Mouse (Mus musculus): ENCODE results near the gene Fcho1. TPM values are rescaled to one million over a fixed set of nuclear protein-coding genes. Genes with fewer than 3 reads are reported as not detected.
"Not testable (repeated sequence)": the region's sequence is repeated elsewhere in the genome, so short reads cannot be mapped to it uniquely, and the experiment has no call there.

Gene Fcho1
- polyA plus RNA-seq, 1 experiment from 2014 or later, result 7.4 TPM

GRCm38 (mm10) chr8:71695456-71695855 is 30.1 kb downstream of the Fcho1 start:
- not testable (repeated sequence) for H3K4me1 ChIP-seq (ENCODE audit: control insufficient read depth, insufficient read depth, low read length); ATAC-seq (ENCODE audit: insufficient number of reproducible peaks, insufficient read depth, low FRiP score, low read depth); H3K9ac ChIP-seq (replicated peaks; ENCODE audit: low read depth, low read length); H3K9me3 ChIP-seq (ENCODE audit: control insufficient read depth, low read depth, low read length); H3K27ac ChIP-seq (ENCODE audit: low read length); H3K4me3 ChIP-seq (ENCODE audit: low read depth, low read length); H3K4me2 ChIP-seq (replicated peaks; ENCODE audit: low read depth, low read length); H3K36me3 ChIP-seq (ENCODE audit: control insufficient read depth, insufficient read depth, low read length)
- H3K27me3 ChIP-seq (ENCODE audit: control insufficient read depth, insufficient read depth, low read length), result peaks cover 43% of the 10 kb centered on the region
- WGBS, result 70% methylated on average over 12 of the region's 12 CpGs

- H3K9me3 ChIP-seq (ENCODE audit: control insufficient read depth, low read depth, low read length), result no peaks in the 10 kb centered on the region
- no peak overlapping the region for H3K9ac ChIP-seq (replicated peaks; ENCODE audit: low read depth, low read length)
- peaks cover 4% of the 10 kb centered on the region; the same call in 1 of the 2 replicates for H3K4me1 ChIP-seq (ENCODE audit: control insufficient read depth, insufficient read depth, low read length)
- peaks cover 60% of the 10 kb centered on the region for H3K27me3 ChIP-seq (ENCODE audit: control insufficient read depth, insufficient read depth, low read length)
- WGBS, result 12% methylated on average over 68 of the region's 68 CpGs
- no peaks in the 10 kb centered on the region for H3K36me3 ChIP-seq (ENCODE audit: control insufficient read depth, insufficient read depth, low read length)
- peak overlapping the region; percentile 7; the same call in 1 of the 2 replicates for H3K4me3 ChIP-seq (ENCODE audit: low read depth, low read length)
- peak; percentile 47; the same call in 1 of the 2 replicates for ATAC-seq (ENCODE audit: insufficient number of reproducible peaks, insufficient read depth, low FRiP score, low read depth)
- no peak overlapping the region; the same call in 1 of the 2 replicates for H3K4me2 ChIP-seq (replicated peaks; ENCODE audit: low read depth, low read length)
- H3K27ac ChIP-seq (ENCODE audit: low read length), result no peak overlapping the region
These were observed 32.1 kb downstream of the Fcho1 start for GRCm38 (mm10) chr8:71693166-71694041.

- Histone ChIP-seq H3K27me3 (ENCODE audit: control insufficient read depth, insufficient read depth, low read length) (peaks cover 69% of the 10 kb centered on the region), H3K4me1 (ENCODE audit: control insufficient read depth, insufficient read depth, low read length) (peaks cover 4% of the 10 kb centered on the region; the same call in 1 of the 2 replicates), H3K27ac (ENCODE audit: low read length) (no peak overlapping the region), H3K4me3 (ENCODE audit: low read depth, low read length) (no peak overlapping the region), H3K36me3 (ENCODE audit: control insufficient read depth, insufficient read depth, low read length) (no peaks in the 10 kb centered on the region), H3K4me2 (replicated peaks; ENCODE audit: low read depth, low read length) (no peak overlapping the region), H3K9me3 (ENCODE audit: control insufficient read depth, low read depth, low read length) (no peaks in the 10 kb centered on the region), H3K9ac (replicated peaks; ENCODE audit: low read depth, low read length) (no peak overlapping the region)
- ATAC-seq (ENCODE audit: insufficient number of reproducible peaks, insufficient read depth, low FRiP score, low read depth), result no peak
- 6% methylated on average over 30 of the region's 30 CpGs for WGBS
These were observed 33.0 kb downstream of the Fcho1 start for GRCm38 (mm10) chr8:71692509-71692908.

- Histone ChIP-seq H3K4me2 (replicated peaks; ENCODE audit: low read depth, low read length) (no peak within 1 kb of the TSS), H3K9me3 (ENCODE audit: control insufficient read depth, low read depth, low read length) (no peaks in the 10 kb centered on the region), H3K4me1 (ENCODE audit: control insufficient read depth, insufficient read depth, low read length) (peaks cover 15% of the 10 kb centered on the region; the same call in 1 of the 2 replicates), H3K27ac (ENCODE audit: low read length) (no peak within 1 kb of the TSS), H3K36me3 (ENCODE audit: control insufficient read depth, insufficient read depth, low read length) (no peaks in the 10 kb centered on the region), H3K4me3 (ENCODE audit: low read depth, low read length) (no peak within 1 kb of the TSS), H3K9ac (replicated peaks; ENCODE audit: low read depth, low read length) (no peak within 1 kb of the TSS), H3K27me3 (ENCODE audit: control insufficient read depth, insufficient read depth, low read length) (peaks cover 90% of the 10 kb centered on the region)
- ATAC-seq (ENCODE audit: insufficient number of reproducible peaks, insufficient read depth, low FRiP score, low read depth), result no peak
- 8% methylated on average over 33 of the region's 33 CpGs for WGBS
These were observed 36.5 kb downstream of the Fcho1 start, which contains the start of gene Insl3 for GRCm38 (mm10) chr8:71689028-71689427. Insl3 (plus strand) TSS chr8:71689214.

GRCm38 (mm10) chr8:71687616-71688015 is 37.9 kb downstream of the Fcho1 start:
- no peak overlapping the region for H3K4me3 ChIP-seq (ENCODE audit: low read depth, low read length)
- H3K27ac ChIP-seq (ENCODE audit: low read length), result no peak overlapping the region
- H3K36me3 ChIP-seq (ENCODE audit: control insufficient read depth, insufficient read depth, low read length), result no peaks in the 10 kb centered on the region
- no peak overlapping the region for H3K9ac ChIP-seq (replicated peaks; ENCODE audit: low read depth, low read length)
- peaks cover 11% of the 10 kb centered on the region; the same call in 1 of the 2 replicates for H3K4me1 ChIP-seq (ENCODE audit: control insufficient read depth, insufficient read depth, low read length)
- ATAC-seq (ENCODE audit: insufficient number of reproducible peaks, insufficient read depth, low FRiP score, low read depth), result no peak
- peaks cover 91% of the 10 kb centered on the region for H3K27me3 ChIP-seq (ENCODE audit: control insufficient read depth, insufficient read depth, low read length)
- no peak overlapping the region for H3K4me2 ChIP-seq (replicated peaks; ENCODE audit: low read depth, low read length)
- H3K9me3 ChIP-seq (ENCODE audit: control insufficient read depth, low read depth, low read length), result no peaks in the 10 kb centered on the region
- WGBS, result 6% methylated on average over 8 of the region's 8 CpGs

DNA sequence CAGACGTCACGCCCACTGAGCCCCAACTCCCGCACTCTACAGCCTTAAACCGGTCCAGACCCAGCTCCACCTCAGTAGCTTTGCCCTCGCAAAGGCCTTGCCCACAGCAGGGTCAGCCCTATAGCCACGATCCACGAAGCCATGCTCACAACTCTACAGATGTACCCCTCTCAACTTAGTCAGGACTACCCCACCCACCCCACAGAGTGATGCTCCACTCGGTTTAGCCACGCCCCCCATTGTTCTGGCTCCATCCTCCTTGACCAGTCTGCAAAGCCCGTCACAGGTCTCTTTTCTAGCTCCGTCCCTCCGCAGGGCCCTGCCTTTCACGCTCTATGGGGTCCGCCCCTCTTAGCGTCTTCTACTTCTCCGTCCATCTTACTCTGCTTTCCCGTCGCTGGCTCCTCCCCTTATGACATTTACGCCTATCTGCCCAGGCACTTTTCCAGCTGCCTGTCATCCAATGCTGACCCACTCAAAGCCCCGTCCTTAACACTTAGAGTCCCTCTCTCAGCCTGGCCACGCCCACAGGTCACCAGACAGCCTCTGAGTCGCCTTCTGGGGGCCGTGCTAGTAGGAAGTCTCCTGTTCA is 39.3 kb downstream of the Fcho1 start:
- ATAC-seq (ENCODE audit: insufficient number of reproducible peaks, insufficient read depth, low FRiP score, low read depth), result peak; percentile 38
- Histone ChIP-seq H3K4me1 (ENCODE audit: control insufficient read depth, insufficient read depth, low read length) (peaks cover 11% of the 10 kb centered on the region; the same call in 1 of the 2 replicates), H3K9me3 (ENCODE audit: control insufficient read depth, low read depth, low read length) (no peaks in the 10 kb centered on the region), H3K9ac (replicated peaks; ENCODE audit: low read depth, low read length) (no peak overlapping the region), H3K4me3 (ENCODE audit: low read depth, low read length) (peak overlapping the region; percentile 27), H3K4me2 (replicated peaks; ENCODE audit: low read depth, low read length) (peak overlapping the region; percentile 39), H3K36me3 (ENCODE audit: control insufficient read depth, insufficient read depth, low read length) (no peaks in the 10 kb centered on the region), H3K27ac (ENCODE audit: low read length) (no peak overlapping the region), H3K27me3 (ENCODE audit: control insufficient read depth, insufficient read depth, low read length) (peaks cover 94% of the 10 kb centered on the region)
- 6% methylated on average over 23 of the region's 23 CpGs for WGBS

DNA sequence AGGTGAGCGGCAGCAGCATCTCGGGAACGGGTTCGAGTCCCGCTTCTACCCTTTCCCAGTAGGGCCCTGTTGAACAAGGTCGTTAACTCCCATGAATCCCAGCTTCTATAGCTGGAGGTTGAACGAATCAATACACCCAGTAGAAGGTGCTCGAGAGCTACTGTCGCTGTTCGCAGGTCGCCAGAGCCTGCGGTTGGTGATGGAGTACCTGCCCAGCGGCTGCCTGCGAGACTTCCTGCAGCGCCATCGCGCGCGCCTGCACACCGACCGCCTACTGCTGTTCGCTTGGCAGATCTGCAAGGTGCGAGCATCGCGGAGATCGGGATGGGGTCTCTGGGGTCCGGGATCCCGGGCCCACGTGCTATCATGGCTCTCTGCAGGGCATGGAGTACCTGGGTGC is 39.9 kb downstream of the Fcho1 start:
- H3K27me3 ChIP-seq (ENCODE audit: control insufficient read depth, insufficient read depth, low read length), result peaks cover 96% of the 10 kb centered on the region
- no peak for ATAC-seq (ENCODE audit: insufficient number of reproducible peaks, insufficient read depth, low FRiP score, low read depth)
- no peak overlapping the region for H3K27ac ChIP-seq (ENCODE audit: low read length)
- 7% methylated on average over 29 of the region's 29 CpGs for WGBS
- H3K4me1 ChIP-seq (ENCODE audit: control insufficient read depth, insufficient read depth, low read length), result peaks cover 11% of the 10 kb centered on the region; the same call in 1 of the 2 replicates
- peak overlapping the region; percentile 39 for H3K4me2 ChIP-seq (replicated peaks; ENCODE audit: low read depth, low read length)
- H3K4me3 ChIP-seq (ENCODE audit: low read depth, low read length), result peak overlapping the region; percentile 27
- no peaks in the 10 kb centered on the region for H3K36me3 ChIP-seq (ENCODE audit: control insufficient read depth, insufficient read depth, low read length)
- H3K9me3 ChIP-seq (ENCODE audit: control insufficient read depth, low read depth, low read length), result no peaks in the 10 kb centered on the region
- no peak overlapping the region for H3K9ac ChIP-seq (replicated peaks; ENCODE audit: low read depth, low read length)

DNA sequence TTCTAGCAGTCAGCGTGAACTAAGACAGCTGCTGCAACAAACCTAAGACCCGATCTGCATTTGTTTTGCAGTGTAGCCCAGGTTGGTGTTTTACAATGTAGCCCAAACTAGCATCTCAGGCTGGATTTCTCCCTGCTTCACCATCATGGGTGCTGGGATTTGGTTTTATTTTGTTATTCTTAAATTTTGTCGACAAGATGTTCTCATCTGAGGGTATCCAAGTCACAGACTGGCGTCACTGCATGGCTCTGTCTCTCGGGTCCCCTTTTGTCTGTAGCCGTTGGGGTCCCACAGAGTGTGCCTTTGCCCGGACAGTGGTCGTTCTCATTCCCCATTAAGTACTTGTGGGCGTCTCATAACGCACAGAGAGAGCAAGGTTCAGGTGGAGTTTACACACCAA is 40.8 kb downstream of the Fcho1 start:
- Histone ChIP-seq H3K4me3 (ENCODE audit: low read depth, low read length) (no peak overlapping the region), H3K9me3 (ENCODE audit: control insufficient read depth, low read depth, low read length) (no peaks in the 10 kb centered on the region), H3K27me3 (ENCODE audit: control insufficient read depth, insufficient read depth, low read length) (peaks cover 95% of the 10 kb centered on the region), H3K4me2 (replicated peaks; ENCODE audit: low read depth, low read length) (no peak overlapping the region), H3K27ac (ENCODE audit: low read length) (no peak overlapping the region), H3K36me3 (ENCODE audit: control insufficient read depth, insufficient read depth, low read length) (no peaks in the 10 kb centered on the region), H3K9ac (replicated peaks; ENCODE audit: low read depth, low read length) (no peak overlapping the region), H3K4me1 (ENCODE audit: control insufficient read depth, insufficient read depth, low read length) (peaks cover 16% of the 10 kb centered on the region; the same call in 1 of the 2 replicates)
- no peak for ATAC-seq (ENCODE audit: insufficient number of reproducible peaks, insufficient read depth, low FRiP score, low read depth)
- WGBS, result 30% methylated on average over 10 of the region's 10 CpGs
